Mouse (Mus musculus) left cerebral cortex, adult 8-10 months (tissue): ENCODE results near the gene Tmem169. TPM values are rescaled to one million over a fixed set of nuclear protein-coding genes. Genes with fewer than 3 reads are reported as not detected.

Experiments
- DNase-seq, 2 experiments: peaks; one replicate each; pipeline ENCODE4 v3.0.0; 2022; ENCODE audit warnings: low spot score in 2 of 2
- total RNA-seq, 4 experiments: library from RNA; stranded (reverse); gene quantifications; 2 replicates each; pipeline ENCODE4 v1.2.4; 2022

Tmem169 gene
- total RNA-seq, 4 experiments from 2014 or later, result 13.4 to 16.3 (median 14.8) TPM

GRCm38 (mm10) chr1:72284539-72284938 lies 370 bp downstream of the Tmem169 start:
- DNase-seq, result no peak

DNA sequence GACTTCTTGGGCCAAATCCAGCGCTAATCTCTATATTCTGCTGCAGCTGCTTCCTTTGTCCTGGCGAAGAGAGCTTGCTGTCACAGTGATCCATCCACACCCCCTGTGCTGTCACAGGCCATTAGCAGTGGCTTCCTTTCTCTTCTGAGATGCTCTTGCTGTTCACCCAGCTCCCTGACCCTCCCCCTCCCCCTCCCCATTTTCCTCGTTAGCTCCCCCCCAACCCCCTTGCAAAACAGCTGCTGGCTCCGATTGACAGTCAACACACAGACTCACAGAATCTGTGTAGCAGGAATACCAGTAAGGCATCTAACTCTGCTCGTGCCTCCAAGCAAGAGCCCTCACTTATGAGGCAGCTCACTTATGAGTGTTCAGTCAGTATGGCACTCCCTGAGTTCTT lies 2.7 kb downstream of the Tmem169 start:
- DNase-seq, result no peak

DNA sequence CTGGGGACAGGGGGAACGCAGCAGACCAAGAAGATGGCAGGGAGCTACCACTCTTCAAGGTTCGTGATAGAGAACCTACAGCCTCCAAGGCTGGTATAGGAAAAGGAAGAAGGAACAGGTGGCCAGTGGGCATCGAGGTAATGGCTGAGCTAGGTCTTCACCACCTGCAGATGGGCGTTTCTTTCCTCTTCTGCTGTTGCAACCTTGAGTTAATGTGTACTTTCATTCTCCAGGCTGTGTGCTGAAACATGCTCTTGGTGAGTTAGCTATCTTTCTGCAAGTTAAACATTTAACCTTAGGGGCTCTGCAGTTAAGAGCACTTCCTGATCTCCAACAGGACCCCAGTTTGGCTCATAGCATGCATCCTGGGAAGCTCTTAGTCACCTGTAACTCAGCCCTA lies 3.7 kb downstream of the Tmem169 start:
- no peak for DNase-seq

DNA sequence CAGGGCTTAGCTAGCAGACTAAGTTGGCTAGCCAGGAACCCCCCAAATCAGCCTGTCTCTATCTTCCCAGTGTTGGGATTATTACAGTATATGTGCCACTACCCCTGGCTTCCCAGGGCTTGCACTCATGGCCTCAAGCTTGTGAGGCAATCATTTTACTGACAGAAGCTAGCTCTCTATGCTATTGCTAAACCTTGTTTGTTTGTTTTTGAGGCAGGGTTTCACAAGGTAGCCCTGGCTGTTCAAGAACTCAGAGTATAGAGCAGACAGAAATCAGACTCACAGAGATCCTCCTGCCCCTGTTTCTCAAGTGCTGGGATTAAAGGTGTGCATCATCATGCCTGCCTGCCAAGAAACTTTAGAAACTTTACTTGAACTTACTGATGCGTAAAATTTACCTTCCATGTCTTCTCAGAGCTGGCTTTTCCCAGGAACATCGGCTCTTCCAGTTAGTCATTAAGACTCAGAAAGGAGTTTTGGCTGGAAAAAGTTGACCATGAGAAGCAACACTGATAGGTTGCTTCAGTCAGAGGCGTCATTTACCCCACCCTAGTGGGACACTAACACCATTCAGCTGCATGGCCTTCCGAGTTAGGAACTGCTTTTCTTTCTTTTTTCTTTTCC lies 4.5 kb downstream of the Tmem169 start:
- DNase-seq, result no peak

DNA sequence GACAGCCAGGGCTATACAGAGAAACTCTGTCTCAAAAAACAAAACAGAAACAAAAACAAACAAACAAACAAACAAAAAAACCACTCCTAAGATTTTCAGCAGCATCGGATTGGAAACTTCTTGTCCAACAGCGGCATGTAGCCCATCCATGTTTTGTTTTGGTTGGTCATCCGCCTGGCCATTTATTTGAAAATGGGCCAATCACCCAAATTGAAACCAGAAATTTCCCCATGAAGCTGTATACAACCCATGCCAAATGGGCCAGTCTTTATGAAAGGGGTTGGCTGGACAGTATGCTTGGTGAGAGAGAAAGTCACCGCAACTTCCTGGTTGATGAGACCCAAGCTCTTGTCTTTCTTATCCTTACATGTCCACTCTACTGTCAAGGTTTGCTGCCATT lies 6.7 kb downstream of the Tmem169 start:
- no peak for DNase-seq

DNA sequence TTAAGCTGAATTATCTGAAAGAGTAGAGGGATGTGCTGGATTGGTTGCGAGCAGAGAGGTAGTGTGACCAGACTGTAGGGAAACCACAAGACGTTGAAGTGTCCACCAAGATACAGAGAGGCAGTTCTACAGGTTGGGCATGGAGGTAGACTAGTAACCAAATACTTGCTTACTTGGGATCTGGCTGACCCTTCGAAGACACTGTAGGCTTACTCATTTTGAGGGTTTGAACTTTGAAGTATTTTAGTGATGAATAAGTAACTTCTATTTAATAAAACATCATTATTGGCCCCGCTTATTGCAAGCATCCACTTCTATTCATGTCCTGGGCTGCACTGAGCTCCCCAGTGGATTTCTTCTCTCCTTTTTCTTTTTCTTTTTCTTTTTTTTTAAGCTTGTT lies 7.3 kb downstream of the Tmem169 start:
- DNase-seq, result no peak

- DNase-seq, result no peak
Observed at GRCm38 (mm10) chr1:72291925-72292324, 7.8 kb downstream of the Tmem169 start.

GRCm38 (mm10) chr1:72293869-72294663 lies 9.9 kb downstream of the Tmem169 start:
- no peak for DNase-seq

DNA sequence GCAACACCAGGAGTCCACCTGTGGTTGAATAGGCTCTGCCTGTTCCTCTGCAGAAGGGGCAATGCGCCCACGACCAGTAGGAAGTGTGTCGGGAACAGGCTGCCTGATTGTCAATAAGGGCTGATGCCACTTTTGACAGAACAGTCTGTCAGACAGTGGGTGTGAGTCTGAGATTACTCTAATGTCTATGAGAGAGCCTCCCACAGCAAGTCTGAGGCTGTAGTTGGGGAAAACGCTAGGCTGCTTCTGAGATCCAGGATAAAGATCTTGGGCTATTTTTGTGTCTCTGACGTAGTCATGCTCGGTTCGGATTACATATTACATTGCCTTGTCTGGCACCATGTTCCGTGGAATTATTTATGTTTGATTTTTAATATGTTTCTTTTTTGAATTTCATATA lies 11.6 kb downstream of the Tmem169 start:
- peak in 1 of 2 experiments; percentile 22 for DNase-seq

- DNase-seq, result no peak
Observed at GRCm38 (mm10) chr1:72301845-72302244, 17.7 kb downstream of the Tmem169 start.

DNA sequence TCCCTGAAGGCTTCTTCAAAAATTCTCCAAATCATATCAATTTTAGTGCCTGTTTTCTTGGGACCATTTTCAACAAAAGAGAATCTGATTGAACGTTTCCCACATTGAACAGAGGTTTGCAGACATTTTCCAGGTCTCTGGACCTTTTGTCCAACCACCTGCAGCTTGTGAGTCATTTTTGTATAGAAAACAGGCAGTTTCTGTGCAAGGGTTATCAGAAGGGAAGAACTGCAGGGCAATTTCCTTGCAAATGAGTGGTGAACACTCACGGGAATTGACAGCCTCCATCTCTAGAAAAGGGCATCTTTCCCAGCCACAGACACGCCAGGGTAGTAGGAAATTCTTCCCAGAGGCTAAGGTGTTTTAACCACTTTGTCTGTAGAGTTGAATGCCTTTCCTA lies 22.1 kb downstream of the Tmem169 start:
- no peak for DNase-seq

DNA sequence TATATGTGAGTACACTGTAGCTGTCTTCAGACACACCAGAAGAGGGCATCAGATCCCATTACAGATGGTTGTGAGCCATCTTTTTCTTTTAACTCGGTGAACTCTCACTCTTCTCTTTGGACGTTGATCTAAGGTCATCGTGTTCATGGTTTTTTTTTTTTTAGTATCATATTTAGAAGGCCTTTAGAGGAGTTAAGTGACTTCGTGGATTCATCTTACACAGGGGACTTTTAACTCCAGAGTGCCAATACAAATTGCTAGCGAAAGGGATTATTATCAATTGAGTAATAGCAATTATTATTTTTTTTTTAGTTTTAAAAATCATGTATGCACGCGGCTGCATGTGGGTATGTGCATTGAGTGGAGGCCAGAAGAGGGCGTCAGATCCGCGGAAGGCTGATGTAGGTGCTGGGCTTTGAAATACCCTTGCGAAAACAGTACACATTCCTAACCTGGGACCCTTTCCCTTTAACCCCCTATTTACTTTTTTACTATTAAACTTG lies 22.6 kb downstream of the Tmem169 start:
- DNase-seq, result no peak

- DNase-seq, result peak; percentile 84 to 91
Observed at GRCm38 (mm10) chr1:72307317-72307798, 23.2 kb downstream of the Tmem169 start, which contains the start of gene Xrcc5. Gene Xrcc5 (plus strand): TSS chr1:72307421.

DNA sequence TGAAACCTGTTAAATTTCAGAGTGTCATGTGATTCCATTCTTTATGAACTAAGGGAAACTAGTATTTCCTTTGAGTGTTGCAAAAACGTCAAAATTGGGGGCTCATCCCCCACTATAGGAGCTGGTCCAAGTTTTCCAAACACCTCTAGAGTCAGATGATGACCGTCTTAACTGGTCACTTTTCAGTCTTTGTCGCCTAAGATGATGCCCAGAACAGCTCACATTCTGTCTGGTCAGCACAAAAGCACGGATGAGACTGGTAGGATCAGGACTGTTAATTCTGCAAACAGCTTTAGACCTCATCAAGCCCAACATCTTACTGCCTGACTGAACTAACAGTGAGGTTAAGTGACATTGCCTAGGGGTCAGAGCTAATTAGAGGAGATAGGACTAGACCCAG lies 24.8 kb downstream of the Tmem169 start:
- DNase-seq, result no peak

DNA sequence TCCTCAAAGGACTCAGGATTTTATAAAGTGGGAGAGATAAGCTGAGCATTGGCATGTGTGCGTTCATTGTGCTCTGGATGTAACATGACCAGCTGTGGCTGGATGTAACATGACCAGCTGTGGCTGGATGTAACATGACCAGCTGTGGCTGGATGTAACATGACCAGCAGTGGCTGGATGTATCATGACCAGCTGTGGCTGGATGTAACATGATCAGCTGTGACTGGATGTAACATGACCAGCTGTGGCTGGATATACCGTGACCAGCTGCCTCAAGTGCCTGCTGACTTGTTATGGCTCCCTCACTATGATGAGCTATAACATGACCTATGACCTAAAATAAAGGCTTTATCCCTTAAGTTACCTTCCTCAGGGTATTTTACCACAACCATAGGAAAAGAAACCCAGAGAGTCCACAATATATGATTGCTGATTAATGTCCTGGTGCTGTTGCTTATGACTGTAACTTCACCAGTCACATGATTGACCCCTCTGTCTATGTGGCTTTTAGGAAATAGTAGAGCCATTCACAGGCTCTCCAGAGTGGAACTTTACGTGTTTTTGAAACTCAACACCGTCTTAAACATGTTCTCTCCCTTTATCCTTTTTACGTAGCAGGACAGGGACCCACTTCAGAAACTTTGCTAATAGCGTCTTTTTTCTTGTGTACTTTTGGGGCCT lies 25.7 kb downstream of the Tmem169 start:
- DNase-seq, result no peak

DNA sequence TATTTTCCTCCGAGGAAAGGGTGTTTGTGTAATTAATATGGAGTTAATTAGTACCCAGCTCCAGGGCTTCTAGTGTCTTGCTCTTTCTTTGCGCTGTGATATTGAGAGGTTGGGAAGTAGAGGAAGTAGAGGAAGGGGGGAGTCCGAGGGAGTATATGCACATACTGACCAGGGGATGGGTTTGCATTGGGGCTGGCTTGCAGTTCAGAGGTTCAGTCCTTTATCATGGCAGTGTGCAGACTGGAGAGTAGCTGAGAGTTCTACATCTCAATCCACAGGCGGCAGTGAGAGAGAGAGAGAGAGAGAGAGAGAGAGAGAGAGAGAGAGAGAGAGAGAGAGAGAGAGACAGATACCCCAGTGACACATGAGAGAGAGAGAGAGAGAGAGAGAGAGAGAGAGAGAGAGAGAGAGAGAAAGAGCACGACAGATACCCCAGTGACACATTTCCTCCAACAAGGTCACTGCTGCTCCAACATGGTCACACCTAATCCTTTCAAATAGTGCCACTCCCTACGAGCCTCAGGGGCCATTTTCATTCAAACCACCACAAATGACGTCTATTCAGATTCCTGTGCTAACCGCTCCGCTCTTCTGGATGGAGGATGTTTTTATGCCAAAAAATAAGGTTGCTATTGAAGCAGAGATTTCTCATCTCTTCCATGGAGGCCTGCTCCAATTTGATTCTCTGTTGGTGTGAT lies 28.7 kb downstream of the Tmem169 start:
- DNase-seq, result no peak

DNA sequence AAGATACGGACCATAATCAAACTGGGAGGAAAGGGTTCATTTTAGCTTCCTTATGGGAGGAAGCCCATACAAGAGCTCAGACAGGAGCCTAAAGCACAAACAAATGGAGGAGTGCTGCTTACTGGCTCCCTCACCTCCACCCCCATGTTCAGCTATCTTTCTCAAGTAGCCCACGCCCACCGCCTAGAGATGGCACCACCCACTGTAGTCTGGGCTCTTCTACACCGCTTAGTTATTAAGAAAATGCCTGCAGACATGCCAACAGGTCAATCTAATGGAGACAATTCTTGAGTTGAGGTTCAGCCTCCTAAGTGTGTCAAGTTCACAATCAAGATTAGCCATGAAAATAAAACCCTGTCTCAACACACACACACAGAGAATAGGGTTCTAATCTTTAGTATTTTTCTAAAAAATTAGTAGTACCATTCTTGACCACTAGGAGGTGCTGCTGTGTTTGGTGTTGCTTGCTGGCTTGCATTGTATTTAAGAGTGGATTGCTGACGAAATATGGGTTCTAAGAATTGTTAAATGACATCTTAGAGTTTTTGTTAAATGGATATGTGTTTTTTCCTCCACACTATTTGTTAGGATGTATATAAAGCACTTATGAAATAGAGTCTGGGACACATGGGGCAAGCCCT lies 29.4 kb downstream of the Tmem169 start:
- DNase-seq, result no peak

GRCm38 (mm10) chr1:72315447-72315846 lies 31.3 kb downstream of the Tmem169 start:
- no peak for DNase-seq

- no peak for DNase-seq
Observed at GRCm38 (mm10) chr1:72316409-72316808, 32.2 kb downstream of the Tmem169 start.

- DNase-seq, result no peak
Observed at GRCm38 (mm10) chr1:72316901-72317300, 32.7 kb downstream of the Tmem169 start.

- DNase-seq, result no peak
Observed at GRCm38 (mm10) chr1:72320759-72321158, 36.6 kb downstream of the Tmem169 start.
